Mouse (Mus musculus) C2C12 (cell line): ENCODE measurements around the gene Gm14190. TPM values are rescaled to one million over a fixed set of nuclear protein-coding genes. Genes with fewer than 3 reads are reported as not detected.
"Not testable (repeated sequence)": the region's sequence is repeated elsewhere in the genome, so short reads cannot be mapped to it uniquely, and the experiment has no call there.

ENCODE experiments used
- H3K27me3 ChIP-seq: one replicate; pipeline ENCODE4 v1.6.1; 2011; ENCODE audit not compliant: control insufficient read depth, insufficient read depth, insufficient read length
- H3K36me3 ChIP-seq: one replicate; pipeline ENCODE4 v1.6.1; 2011; ENCODE audit not compliant: control insufficient read depth, insufficient read depth
- H3K4me3 ChIP-seq: one replicate; pipeline ENCODE4 v1.5.1; 2011; ENCODE audit warnings: mild to moderate bottlenecking, control low read depth; ENCODE audit not compliant: poor library complexity, insufficient read depth, severe bottlenecking
- H3K79me2 ChIP-seq: one replicate; pipeline ENCODE4 v1.6.1; 2011; ENCODE audit not compliant: control insufficient read depth, insufficient read depth
- H3K79me3 ChIP-seq: one replicate; pipeline ENCODE4 v1.6.1; 2011; ENCODE audit warnings: low read depth, control low read depth
- H3ac ChIP-seq: one replicate; pipeline ENCODE3; 2011; ENCODE audit warnings: low read depth; ENCODE audit not compliant: control insufficient read depth, insufficient read length
- CEBPB ChIP-seq: IDR thresholded peaks from one replicate; pipeline ENCODE4 v1.6.1; 2011; ENCODE audit warnings: low read depth, mild to moderate bottlenecking, control low read depth, moderate library complexity
- CTCF ChIP-seq: IDR thresholded peaks from one replicate; pipeline ENCODE4 v1.5.1; 2011; ENCODE audit not compliant: control insufficient read depth, insufficient read depth, insufficient read length
- FOSL1 ChIP-seq: IDR thresholded peaks from one replicate; pipeline ENCODE4 v1.8.0; 2011; ENCODE audit warnings: mild to moderate bottlenecking, low read length; ENCODE audit not compliant: poor library complexity, insufficient read depth, severe bottlenecking
- MAX ChIP-seq: IDR thresholded peaks from one replicate; pipeline ENCODE4 v1.6.1; 2011; ENCODE audit warnings: mild to moderate bottlenecking, control low read depth
- MYOD1 ChIP-seq: IDR thresholded peaks from one replicate; pipeline ENCODE4 v1.6.1; 2011; ENCODE audit warnings: low read depth; ENCODE audit not compliant: control insufficient read depth, insufficient read length
- MYOG ChIP-seq: IDR thresholded peaks from one replicate; pipeline ENCODE4 v1.6.1; 2011; ENCODE audit not compliant: control insufficient read depth, insufficient read length; ENCODE audit errors: extremely low read depth
- USF1 ChIP-seq: IDR thresholded peaks from one replicate; pipeline ENCODE4 v1.6.1; 2011; ENCODE audit warnings: low read depth, mild to moderate bottlenecking, control low read depth, moderate library complexity
- polyA plus RNA-seq: library from polyadenylated mRNA; unstranded; fragments of >200 nt; fragmentation: generic; extraction: Trizol; gene quantifications from one replicate; pipeline ENCODE4 v1.2.1, GENCODE M21; 2012; ENCODE audit warnings: missing spikeins

The Gm14190 gene
- polyA plus RNA-seq, 1 experiment: not detected

- Histone ChIP-seq H3K79me3 (no peaks in the 10 kb centered on the region), H3K79me2 (no peaks in the 10 kb centered on the region), H3K4me3 (no peak within 1 kb of the TSS), H3K27me3 (no peaks in the 10 kb centered on the region), H3K36me3 (no peaks in the 10 kb centered on the region), H3ac (no peak within 1 kb of the TSS)
- TF ChIP-seq USF1: no peak
- TF ChIP-seq FOSL1: no peak
- no peak for TF ChIP-seq CEBPB
- no peak for TF ChIP-seq CTCF
- no peak for TF ChIP-seq MYOD1
- no peak for TF ChIP-seq MAX
- no peak for TF ChIP-seq MYOG
Measured at GRCm38 (mm10) chr11:99665860-99666259, 24.7 kb downstream of the Gm14190 start, which contains the start of gene Krtap4-6. TSS of gene Krtap4-6 (minus strand) at chr11:99665960.

- no peak for TF ChIP-seq MYOD1
- TF ChIP-seq USF1: no peak
- no peak for TF ChIP-seq FOSL1
- no peak for TF ChIP-seq MAX
- no peak for TF ChIP-seq CEBPB
- no peaks in the 10 kb centered on the region for H3K36me3 ChIP-seq
Measured at GRCm38 (mm10) chr11:99662802-99663201, 27.7 kb downstream of the Gm14190 start.

GRCm38 (mm10) chr11:99659256-99659655, 31.3 kb downstream of the Gm14190 start:
- Histone ChIP-seq H3ac (no peak overlapping the region), H3K79me3 (no peaks in the 10 kb centered on the region)
- TF ChIP-seq FOSL1 (peak; percentile 2), MAX (no peak), MYOD1 (peak; percentile 2)

More at GRCm38 (mm10) chr11:99662802-99663201, 27.7 kb downstream of the Gm14190 start:
- Histone ChIP-seq H3K79me3 (no peaks in the 10 kb centered on the region), H3K4me3 (no peak overlapping the region), H3K27me3 (no peaks in the 10 kb centered on the region), H3K79me2 (no peaks in the 10 kb centered on the region), H3ac (no peak overlapping the region)

GRCm38 (mm10) chr11:99658467-99659010, 32.0 kb downstream of the Gm14190 start, which contains the start of gene Gm11563:
TSS of gene Gm11563 (minus strand) at chr11:99658960.
- peak; percentile 86 for TF ChIP-seq MYOD1
- not testable (repeated sequence) for H3K27me3 ChIP-seq, H3K4me3 ChIP-seq, H3K79me2 ChIP-seq, H3K79me3 ChIP-seq, H3ac ChIP-seq, H3K36me3 ChIP-seq

More at GRCm38 (mm10) chr11:99659256-99659655, 31.3 kb downstream of the Gm14190 start:
- H3K79me2 ChIP-seq: no peaks in the 10 kb centered on the region
- H3K27me3 ChIP-seq: no peaks in the 10 kb centered on the region
- H3K36me3 ChIP-seq: no peaks in the 10 kb centered on the region
- no peak overlapping the region for H3K4me3 ChIP-seq

- H3K36me3 ChIP-seq: no peaks in the 10 kb centered on the region
- H3K79me3 ChIP-seq: no peaks in the 10 kb centered on the region
- no peak overlapping the region for H3ac ChIP-seq
- H3K79me2 ChIP-seq: no peaks in the 10 kb centered on the region
- no peaks in the 10 kb centered on the region for H3K27me3 ChIP-seq
- H3K4me3 ChIP-seq: no peak overlapping the region
- TF ChIP-seq FOSL1: no peak
Measured at GRCm38 (mm10) chr11:99657051-99657450, 33.5 kb downstream of the Gm14190 start.

GRCm38 (mm10) chr11:99650136-99650535, 40.4 kb downstream of the Gm14190 start, which contains the start of gene Gm11555:
TSS of gene Gm11555 (minus strand) at chr11:99650236.
- H3K27me3 ChIP-seq: no peaks in the 10 kb centered on the region
- no peak within 1 kb of the TSS for H3K4me3 ChIP-seq
- no peak within 1 kb of the TSS for H3ac ChIP-seq
- H3K79me2 ChIP-seq: no peaks in the 10 kb centered on the region
- H3K36me3 ChIP-seq: no peaks in the 10 kb centered on the region
- TF ChIP-seq FOSL1: no peak
- TF ChIP-seq CEBPB: no peak
- TF ChIP-seq CTCF: no peak
- no peak for TF ChIP-seq MAX
- no peak for TF ChIP-seq MYOD1
- no peak for TF ChIP-seq MYOG
- no peak for TF ChIP-seq USF1
- no peaks in the 10 kb centered on the region for H3K79me3 ChIP-seq

GRCm38 (mm10) chr11:99646444-99646843, 44.1 kb downstream of the Gm14190 start:
- H3K79me2 ChIP-seq: no peaks in the 10 kb centered on the region
- no peaks in the 10 kb centered on the region for H3K79me3 ChIP-seq
- no peak overlapping the region for H3ac ChIP-seq
- H3K4me3 ChIP-seq: no peak overlapping the region
- TF ChIP-seq USF1 (no peak), FOSL1 (no peak), CTCF (no peak), MAX (no peak), MYOD1 (no peak)
- no peaks in the 10 kb centered on the region for H3K27me3 ChIP-seq
- H3K36me3 ChIP-seq: no peaks in the 10 kb centered on the region
